Mouse (Mus musculus) right cerebral cortex, adult 2 months (tissue): ENCODE measurements around the gene Tiam2.

ENCODE experiments used
- DNase-seq, 2 experiments: peaks; one replicate each; pipeline ENCODE4 v3.0.0; 2021 to 2022; ENCODE audit warnings: low spot score in 2 of 2

Gene Tiam2

DNA sequence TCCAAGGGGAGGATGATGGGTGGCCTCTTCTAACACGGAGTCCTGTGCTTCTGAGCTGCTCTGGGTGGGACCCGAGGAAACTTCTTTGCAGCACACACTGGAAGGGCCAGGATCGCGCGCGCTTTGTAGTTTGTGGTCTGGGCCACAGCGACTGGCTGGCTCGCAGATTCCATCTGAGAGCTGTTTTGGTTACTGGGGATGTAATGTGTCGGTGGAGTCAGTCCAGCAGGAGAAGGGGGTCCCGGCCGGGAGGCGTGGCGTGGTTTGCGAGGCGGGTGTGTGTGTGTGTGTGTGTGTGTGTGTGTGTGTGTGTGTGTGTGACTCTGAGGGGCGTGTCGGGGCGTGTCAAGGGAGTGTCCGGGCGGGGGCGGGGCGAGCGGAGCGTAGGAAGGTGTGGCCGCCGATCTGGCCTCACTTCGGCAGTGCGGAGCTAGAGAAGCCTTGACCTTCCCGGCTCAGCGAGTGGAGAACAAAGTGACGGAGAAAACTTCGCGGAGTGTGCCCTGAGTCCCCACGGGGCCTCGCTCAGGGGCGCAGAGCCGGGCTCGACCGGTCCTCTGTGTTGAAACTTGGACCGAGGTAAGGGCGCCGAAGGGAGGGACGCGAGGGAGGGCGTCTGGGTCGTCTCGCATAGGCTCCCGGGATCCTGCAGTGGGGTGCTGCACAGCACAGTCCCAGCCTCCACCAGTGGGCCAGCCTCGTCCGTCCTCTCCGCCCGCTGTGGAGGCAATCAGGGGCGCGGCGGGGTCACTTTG lies at the start of gene Tiam2:
Gene Tiam2 (plus strand): TSS at position 426 of the 755 bp plus-strand sequence.
- no peak for DNase-seq

DNA sequence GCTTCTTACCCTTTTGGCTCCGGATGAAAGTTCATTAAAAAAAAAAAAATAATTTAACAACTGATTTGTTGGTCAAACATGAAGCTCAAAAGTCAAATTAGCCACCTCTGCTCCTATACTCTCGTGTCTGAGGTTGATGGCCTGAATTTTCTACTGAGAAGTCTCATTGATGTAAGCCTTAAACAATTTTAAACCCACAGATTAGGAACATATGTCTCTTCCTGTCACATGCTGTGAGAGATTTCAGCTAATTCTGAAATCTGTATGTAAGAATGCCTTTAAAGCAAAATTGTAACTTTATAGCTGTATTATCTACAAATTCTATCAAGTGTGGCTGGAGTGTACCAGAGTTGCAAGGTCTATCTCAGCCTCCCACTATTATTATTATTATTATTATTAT lies 46.1 kb upstream of the Tiam2 start:
- DNase-seq = no peak

DNA sequence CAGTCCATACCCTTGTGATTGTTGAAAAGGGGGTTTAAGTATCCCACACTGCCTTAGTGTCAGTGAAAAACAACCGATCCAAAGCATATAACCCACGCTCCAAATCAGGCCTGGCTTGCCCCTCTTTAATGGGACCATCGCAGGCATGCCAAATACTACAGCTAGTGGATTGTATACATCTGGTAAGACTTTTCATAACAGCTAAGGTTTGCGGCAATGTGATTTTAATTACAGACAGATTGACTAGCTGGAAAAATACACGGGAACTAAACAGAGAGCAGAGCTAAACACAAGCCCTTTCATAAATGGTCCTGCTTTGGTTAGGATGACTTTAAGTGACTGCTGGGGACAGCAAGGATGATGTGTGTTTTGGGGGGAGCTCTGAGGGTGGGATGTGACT lies 44.4 kb upstream of the Tiam2 start:
- DNase-seq = no peak

DNA sequence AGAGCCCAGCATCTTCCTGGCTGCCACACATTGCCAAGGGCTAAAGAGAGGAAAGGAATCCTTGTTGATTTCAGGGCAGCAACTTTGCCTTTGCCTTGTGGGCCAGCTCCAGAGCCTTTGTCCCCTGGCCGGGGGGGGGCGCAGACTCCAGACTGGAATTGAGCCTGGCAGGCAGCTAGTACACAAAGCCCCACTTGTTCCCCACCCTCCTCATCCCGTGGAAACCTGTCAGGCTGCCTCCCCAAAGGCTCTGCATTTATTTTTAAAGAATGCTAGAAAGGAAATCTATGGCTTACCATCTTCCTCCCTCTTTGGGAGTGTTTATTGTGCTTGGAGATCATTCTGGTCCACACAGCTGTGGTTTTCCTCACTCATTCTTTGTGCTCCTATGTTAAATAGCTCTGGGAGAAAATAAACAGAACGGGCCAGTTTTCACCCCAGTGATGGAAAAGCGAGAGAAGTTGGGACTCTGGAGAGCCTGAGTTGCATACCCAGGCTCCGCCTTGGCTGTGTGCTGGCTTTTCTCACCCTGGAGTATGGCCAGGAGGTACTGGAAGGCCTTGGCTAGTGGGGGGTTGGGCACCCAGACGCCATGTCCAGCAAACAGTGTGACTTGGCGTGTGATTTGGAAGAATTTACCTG lies 41.2 kb upstream of the Tiam2 start:
- DNase-seq = no peak

DNA sequence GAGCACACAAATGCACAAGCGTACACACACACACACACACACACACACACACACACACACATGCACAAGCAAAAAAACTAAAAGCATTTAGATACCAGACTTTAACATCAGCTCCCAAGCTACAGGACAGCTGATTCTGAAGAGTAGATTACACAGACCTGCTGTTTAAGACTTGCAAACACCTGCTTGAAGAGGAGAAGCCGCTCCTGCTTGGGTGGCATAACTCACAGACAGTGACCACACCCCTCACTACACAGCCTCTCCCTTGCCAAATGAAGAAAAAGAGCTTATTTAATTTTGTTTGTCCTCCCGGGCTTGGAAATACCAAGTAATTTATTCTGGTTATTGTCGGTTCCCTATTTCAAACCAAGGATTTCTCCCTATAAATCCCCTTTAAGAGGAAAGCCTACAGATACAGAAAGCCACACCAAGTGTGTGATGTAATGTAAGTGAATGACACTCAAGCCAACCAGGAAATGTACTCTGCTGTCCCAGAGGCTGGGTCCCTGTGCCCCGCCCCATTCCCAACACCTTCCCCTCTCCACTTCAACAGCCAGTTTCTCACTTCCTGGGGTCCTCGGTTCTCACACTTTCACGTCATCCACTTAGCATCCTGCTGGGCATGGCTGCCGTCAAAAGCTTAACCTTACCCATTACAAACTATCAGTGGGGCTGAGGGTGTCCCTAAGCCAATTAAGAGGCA lies 40.1 kb upstream of the Tiam2 start:
- DNase-seq = no peak

DNA sequence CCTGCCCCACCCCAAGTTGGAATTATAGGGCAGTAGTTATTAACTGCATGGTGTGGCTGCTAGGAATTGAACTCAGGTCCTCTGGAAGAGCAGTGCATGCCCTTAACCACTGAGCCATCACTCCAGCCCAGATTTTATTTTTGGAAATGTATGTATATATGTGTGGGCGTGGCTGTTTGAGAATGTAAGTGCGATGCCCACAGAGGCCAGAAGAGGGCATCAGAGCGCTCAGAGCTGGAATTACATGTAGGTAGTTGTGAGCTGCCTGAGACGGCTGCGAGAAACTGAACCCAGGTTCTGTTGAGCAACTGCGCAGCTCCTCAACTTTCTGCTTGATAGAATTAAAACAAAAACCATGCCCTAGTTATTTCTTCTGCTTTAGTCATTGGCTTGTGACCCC lies 38.0 kb upstream of the Tiam2 start:
- DNase-seq = peak; percentile 77 to 78

DNA sequence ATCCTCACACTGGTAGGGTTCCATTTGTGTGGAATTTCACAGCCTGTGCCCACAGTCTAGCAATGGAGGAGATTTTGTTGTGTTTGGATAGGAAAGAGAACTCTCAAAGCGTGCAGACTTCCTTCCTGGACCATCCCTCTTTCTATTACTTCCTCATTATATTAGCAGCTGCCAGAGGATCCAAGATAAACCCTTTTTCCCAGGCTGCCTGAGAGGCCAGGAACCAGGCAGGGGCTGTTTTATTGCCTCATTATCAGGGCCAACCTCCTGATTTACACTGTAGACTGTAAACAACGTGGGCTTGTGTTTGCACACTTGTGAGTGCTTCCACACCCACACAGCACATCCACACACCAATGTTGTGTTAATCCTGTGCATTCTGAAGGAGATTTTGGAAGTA lies 31.3 kb upstream of the Tiam2 start:
- DNase-seq = no peak

DNA sequence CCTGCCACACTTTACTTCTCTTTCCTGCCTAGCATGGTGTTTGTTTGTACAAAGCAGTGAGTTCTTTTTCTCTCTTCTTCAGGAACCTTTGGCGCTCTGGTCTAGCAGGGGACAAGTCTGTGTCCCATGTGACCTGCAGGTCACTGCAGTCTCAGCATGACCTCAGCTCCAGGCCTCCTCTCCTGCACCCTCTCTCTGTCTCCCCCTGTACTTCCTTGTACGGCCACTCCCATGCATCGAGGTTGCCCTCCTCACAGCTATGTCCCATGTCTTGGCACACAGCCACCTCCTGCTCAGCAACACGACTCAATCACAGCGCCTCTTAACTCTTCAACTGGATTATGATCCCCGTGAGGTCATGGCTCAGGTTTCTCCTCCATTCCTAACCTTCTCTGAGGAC lies 26.9 kb upstream of the Tiam2 start:
- no peak for DNase-seq

DNA sequence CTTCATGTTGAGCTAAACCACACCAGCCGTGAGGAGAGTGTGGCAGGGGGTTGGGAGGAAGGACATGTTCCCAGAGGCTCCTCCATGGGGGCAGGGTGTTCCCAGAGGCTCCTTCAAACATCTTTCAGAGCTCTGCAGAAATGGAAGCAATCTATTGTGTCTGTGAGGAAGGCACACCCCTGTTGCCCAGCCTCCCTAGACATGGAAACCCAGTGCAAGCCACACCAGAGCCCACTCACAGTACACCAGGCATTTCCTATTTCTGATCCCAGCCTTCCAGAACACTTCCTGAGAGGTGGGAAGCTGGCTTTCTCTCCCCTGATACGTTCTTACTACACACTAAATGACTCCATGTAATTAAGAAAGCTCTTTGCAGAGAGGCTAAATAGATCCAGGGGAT lies 20.4 kb upstream of the Tiam2 start:
- DNase-seq = no peak

DNA sequence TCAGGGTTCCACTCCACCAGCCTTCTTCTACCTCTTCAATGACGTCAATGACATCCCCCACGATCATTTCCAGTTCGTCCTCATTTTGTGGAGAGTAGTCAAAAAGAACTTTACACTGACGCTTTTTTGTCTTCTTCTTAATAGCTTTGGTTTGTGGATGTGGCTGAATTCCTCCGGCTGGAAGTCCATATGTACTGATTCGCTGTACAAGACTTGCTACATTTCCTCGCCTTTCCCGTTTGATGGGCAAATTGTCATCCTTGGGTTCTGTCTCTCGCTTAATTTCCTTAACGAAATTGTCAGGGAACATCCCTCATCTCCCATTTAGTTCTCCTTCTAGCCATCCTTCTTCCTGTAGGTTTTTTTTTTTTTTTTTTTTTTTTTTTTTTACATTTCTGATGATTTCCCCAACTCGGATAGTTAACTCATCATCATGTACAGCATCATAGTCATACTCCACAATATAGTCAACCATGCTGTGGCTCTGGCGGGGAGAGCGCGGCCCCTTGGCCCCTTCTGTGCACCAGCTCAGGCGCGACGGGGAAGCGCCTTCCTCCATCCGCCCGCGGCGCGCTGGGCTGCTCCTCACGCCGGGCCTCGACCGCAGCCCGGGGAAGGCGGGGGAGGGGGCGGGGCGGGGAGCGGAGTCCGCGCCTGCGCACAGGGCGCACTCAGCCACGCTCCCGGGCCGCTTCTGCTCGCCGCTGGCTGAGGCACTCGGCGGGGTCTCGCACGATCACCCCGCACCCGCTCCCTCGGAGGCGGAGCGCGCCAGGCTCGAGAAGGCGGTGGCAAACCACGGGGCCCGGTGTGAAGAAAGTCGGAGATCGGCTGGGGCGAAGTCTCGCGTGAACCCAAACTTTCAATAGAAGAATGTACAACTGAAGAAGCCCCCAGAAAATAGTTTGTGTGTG lies 12.4 kb upstream of the Tiam2 start:
- DNase-seq = peak; percentile 39 to 52

DNA sequence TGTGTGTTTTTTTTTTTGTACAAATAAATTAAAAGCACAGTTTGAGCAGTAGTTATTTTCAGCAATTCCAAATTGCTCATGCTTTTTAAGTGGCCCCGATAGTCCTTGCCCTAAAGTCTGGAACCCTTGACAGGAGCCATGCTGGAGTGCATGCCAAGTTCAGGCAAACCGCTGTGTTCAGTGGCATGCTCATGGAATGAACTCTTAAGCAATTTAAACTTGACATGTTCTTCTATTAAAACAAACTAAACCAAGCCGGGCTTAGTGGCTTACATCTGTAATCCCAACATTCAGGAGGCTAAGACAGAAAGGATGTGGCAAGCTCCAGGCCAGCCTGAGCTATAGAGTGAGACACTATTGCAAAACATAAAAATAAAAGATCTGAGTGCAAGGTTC lies 11.8 kb upstream of the Tiam2 start:
- no peak for DNase-seq

DNA sequence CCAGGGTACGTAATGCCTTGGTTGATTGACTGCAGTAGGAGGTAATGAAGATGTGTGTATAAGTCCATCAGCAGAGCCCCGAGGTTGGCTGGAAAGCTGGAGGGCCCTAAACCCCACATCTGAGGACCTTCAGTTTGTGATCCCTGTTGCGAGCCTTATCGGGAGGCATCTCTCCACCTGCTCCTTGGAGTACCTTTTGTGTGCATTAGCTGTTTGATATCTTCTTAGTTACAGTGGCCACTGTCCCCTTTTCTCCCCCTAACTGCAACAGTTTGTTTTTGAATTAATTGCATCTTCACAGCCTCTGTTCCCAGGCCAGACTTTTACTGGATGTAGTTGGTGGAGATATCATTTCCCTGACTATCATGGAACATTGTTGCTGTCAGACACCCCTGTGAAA lies 10.8 kb upstream of the Tiam2 start:
- DNase-seq = no peak

DNA sequence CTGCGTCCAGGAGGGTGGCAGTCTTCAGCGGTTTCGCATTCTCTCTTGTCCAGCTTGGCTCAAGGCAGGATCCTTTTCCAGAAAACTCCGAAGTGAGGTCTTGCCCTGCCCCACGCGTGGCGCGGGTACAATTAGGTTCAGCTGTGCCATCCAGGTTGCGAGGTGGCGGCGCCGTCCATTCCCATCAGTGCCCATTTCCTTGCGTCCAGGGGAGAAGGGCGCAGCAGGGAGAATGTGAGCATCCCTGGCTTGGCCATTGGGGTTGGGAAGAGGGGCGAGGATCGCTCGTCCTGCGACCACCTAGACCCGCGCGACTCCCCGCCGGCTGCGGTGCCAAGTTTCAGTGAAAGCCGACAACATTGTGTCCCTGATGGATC lies 518 bp downstream of the Tiam2 start:
- no peak for DNase-seq

DNA sequence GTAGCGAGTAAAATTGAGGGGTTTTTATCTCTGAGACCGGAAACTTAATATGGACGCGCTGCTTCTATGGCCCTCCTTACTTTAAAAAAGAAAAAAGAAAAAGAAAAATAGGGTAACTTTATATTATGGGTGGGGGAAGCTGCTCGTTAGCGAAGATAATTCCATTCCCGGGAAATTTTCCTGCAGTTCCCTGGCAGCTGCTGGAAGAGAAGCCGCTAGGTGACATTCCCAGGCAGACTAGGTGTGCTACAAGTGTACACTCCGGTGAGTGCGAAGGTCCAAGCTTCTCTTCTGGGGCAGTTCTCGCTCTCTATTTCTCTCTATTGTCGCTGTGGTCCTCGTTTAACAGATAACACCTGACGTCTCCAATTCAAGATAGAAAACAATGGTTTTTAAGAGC lies 962 bp downstream of the Tiam2 start:
- DNase-seq = no peak

DNA sequence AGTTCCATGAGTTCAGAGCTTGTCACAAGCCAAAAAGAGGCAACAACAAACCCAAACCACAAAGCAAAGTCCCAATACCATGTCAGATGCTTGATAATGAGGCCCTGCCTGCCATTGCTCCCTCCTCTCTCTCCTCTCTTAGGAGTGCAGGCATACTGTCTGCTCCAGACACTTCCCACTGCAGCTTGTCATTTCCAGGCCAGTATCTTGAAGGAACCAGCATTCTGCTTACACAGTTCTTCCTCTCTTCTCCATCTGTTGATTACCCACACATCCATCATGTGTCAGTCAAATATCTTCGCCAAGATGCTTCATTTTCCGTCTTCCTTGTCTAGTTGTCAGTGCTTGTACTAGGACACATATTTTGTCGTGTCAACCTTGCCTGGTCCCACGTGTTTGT lies 2.4 kb downstream of the Tiam2 start:
- no peak for DNase-seq

DNA sequence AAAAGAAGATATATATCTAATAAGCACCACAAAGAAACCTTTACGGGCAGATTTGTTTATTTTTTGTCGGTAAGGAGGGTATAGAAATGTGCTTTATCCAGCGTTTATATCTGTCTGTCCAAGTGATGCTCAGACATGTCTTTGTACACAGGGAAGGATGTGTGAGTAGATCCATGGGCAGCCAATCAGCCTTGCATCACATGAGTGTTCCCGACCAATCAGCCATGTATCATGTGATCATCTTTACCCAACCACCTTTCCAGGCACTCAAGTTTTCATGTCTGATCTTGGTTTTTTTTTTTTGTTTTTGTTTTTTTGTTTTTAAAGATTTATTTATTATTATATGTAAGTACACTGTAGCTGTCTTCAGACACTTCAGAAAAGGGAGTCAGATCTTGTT lies 3.1 kb downstream of the Tiam2 start:
- no peak for DNase-seq

DNA sequence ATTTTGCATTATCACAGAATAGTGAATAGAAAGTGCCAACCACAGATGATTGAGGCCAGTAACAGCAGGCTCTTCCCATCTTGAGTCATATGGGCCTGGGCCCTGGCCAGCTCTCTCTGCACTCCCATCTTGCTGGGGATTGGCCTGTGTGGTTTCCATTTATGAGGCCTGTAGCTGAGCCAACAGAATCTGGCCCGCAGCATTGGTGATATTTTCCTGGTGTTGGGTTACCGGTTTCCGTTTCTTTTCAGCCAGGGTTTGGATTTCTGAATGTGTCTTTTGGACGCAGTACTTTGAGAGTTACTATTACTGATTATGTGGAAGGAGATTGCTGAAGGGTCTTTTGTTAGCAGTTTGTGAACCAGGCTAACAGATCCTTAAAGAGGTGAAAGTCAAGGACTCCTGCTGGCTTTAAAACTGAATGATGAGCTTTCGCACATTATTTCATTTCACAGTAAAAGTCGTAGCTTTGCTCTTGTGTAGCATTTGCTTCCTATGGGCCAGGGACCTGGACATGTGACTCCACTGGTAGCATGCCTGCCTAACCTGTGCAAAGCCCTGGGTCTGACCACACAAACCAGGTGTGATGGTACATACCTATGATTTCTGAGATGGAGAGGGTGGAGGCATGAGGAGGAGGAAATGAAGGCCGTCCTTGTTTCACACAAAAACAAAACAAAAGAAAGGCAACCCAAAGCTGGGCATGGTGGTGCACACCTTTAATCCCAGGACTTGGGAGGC lies 5.5 kb downstream of the Tiam2 start:
- no peak for DNase-seq

DNA sequence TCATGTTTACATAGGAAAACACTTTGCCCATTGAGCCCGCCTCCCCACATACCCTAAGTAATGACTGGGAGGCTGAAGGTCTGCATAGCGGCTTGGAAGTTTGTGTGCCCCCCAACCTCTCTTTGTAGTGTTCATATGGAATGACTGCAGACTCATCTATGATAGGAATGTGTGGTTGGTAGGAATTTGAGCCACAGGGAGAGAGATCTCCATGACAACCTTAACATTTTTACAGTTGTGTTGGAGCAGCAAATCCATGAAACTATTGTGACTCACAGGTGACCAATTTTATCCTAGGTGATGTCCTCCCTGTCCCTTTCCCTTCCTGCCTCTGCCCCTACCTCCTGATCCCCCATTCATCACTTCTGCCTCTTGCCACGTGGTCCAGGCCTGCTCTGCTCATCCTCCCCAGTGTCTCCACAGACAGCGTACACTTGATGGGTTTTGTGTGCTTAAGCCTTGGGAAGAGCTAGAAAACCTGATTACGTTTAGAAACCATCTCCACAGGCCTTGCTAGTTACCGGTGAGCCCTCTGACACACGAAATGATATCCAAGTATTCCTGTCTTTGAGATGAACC lies 9.9 kb downstream of the Tiam2 start:
- DNase-seq = no peak

DNA sequence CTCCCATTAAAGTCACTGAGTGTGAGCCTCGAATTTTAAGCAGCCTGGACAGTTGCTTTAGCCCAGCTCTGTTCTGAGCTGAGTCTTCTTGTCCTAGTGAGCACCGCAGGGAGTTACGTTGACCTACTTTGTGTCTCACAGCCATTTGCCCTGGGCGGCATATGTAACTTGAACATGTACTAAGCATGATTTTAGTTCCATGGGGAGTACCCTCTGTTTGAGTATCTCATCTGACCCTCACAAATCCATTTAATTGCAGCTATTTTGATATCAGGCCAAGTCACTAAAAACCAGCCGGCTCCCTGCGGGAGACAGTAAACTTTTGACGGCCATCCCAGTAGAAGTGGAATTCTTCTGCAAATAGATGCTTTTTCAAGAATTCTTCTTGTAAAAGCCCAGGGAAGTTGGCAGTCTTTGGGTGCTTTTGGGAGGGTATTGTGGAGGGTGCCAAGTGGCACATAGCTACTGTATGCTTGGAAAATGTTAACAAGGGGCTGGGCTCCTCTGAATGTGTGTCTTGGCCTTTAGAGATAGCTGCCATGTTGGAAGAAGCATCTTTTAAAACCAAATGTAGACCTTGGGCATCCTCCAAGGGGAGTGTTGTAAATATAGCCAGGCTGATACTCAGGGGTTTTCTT lies 10.6 kb downstream of the Tiam2 start:
- DNase-seq = no peak

DNA sequence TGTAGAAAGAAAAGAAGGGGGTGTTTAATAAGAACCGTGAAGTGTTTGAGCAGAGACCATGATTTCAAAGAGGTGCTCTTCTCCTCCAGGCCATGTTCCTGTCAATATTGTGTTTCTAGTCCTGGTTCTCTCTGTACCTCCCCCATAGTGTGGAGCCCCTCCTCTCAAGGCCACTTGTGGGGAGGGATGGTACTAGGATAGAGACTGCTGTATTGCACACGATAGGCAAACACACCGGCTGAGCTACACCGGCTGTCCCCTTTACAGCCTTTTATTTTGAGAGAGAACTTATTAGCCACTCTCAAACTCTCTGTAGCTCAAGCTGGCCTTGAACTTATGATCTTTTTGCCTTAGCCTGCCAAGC lies 11.1 kb downstream of the Tiam2 start:
- no peak for DNase-seq

DNA sequence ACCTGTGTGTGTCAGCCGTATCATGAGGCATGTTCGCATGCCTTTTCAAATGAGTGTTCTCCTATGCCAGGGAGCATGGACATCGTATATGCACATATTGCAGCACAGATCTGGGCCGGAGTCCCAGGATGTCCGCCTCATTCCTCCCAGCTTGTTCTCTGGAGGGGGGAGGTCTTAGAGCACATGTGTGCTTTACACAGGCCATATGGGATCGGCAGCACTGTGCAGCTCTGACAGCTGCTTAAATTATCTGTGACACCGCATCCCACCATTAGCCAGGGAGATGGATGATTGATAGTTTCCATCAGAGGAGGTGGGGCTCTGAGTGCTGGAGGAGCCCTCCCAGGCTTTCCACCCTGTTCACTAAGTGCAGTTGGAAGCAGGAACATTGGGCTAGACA lies 12.4 kb downstream of the Tiam2 start:
- DNase-seq = no peak
